Mouse (Mus musculus): ENCODE data around the gene Cct3.

DNA sequence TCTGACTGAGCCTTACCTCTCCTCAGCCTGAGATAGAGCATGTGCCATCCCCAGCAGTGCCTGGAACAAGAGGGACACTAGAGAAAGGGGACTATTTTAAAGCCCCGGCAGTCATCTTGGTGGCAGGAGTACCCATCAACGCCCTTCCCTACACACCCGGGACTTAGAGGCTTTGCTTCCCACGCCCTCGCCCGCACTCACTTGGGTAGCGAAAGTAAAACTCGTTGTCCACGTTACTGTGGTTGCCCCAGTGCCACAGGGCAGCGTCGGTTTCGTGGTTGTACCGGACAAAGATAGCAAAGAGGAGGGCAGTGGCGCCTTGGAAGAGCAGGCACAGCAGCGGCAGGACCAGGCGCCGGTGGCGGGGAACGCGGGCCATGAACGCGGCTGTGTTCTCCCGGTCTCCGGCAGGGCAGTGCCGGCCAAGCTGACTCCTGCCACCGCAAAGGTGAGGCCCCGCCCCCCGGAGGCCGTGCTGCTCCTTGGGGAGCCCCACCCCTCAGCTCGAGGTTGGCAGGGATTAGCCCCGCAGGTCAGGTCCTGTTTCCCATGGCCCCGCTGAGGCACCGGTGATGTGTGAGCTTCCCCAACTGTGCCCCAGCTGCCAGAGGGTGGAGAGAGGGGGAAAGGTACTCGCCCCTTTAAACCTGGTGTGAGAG lies 42.5 kb upstream of the Cct3 start, which contains the start of gene Rhbg:
- TF ChIP-seq CTCF (conservative IDR thresholded peaks at IDR 0.05; ENCODE audit: low read length) (no peak), POU5F1 (IDR thresholded peaks at IDR 0.05; ENCODE audit: borderline replicate concordance, low read length) (no peak)

Data from E14TG2a.4 (cell line).